Mouse (Mus musculus) B cell, adult 67 days (primary cell): ENCODE data around the gene Fgfr1op2. TPM values are rescaled to one million over a fixed set of nuclear protein-coding genes. Genes with fewer than 3 reads are reported as not detected.

ENCODE experiments used
- total RNA-seq, 2 experiments: library from RNA; stranded (reverse); gene quantifications; 4 replicates each; pipeline ENCODE4 v1.2.4; 2023

Gene Fgfr1op2
- total RNA-seq = 10 to 100 TPM; 93.3 to 97.7 TPM

GRCm38 (mm10) chr6:146576903-146577302, at the start of gene Fgfr1op2:
TSS of gene Fgfr1op2 (plus strand) at chr6:146577203.

GRCm38 (mm10) chr6:146577310-146578109, 507 bp downstream of the Fgfr1op2 start, which contains the start of gene Ints13:
TSS of gene Ints13 (minus strand) at chr6:146577835.

DNA sequence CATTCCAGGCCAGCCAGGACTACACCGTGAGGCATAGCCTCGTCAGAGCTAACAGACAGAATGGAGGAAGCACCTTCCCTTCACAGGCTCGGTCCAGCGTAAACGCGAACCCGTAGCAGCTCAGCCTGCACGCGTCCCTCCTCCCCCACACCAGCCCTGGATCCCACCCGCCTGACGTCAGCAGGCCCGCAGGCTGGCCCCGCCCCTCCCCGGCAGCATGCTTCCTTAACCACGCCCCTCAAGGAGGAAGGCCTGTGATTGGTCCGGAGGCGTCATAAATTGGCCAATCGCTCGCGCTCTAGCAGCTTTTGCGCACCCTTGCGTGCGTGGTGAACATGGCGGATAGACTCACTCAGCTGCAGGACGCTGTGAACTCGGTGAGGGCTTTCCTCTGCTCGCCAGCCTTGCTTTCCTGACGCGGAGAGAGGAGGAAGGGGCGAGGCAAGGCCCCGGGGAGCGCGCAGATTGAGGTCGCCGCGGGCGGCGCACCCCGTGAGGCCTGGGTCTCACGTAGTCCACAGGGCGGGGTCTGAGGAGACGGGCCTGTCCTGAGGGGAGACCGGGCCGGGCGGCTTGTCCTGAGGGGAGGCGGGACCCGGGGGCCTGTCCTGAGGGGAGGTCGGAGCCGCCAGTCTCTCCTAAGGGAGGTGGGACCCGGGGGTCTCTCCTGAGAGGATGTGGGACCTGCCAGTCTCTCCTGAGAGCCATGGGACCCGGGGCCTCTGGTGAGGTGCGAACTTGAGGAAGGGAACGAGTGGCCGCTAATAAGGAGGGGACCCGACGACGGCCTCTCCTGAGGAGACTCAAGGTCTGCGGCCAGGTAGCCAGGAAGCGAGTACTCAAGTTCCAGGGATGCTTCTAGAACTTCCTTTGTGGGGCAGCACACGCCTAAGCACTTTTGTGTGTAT, 65.5 kb downstream of the Fgfr1op2 start, which contains the start of the genes Med21 and Tm7sf3:
Gene Med21, plus strand, starts transcription at position 272 of the 908 bp plus-strand sequence.
Gene Tm7sf3, minus strand, starts transcription at position 549 of the 908 bp plus-strand sequence.

Other genes starting within 250 kb of the Fgfr1op2 start
- gene Itpr2, start 75.0 kb upstream of the Fgfr1op2 start, total RNA-seq = 100 to 1,000 TPM; 184 to 193 TPM
- gene Ints13, start 632 bp downstream of the Fgfr1op2 start, total RNA-seq = 10 to 100 TPM; 70.0 to 80.7 TPM
- gene Med21, start 65.3 kb downstream of the Fgfr1op2 start, total RNA-seq = 10 to 100 TPM; 34.8 to 36.6 TPM
- 10 to 100 TPM in 1 of 2 experiments, 1 to 10 TPM in 1; 9.7 to 10.2 TPM for gene Tm7sf3, start 65.6 kb downstream of the Fgfr1op2 start, total RNA-seq
- 10 to 100 TPM; 15.3 to 16.3 TPM for gene Stk38l, start 147.8 kb downstream of the Fgfr1op2 start, total RNA-seq
- not detected for gene Arntl2, start 218.9 kb downstream of the Fgfr1op2 start, total RNA-seq